Mouse (Mus musculus): Measurements from ENCODE around the gene Caskin1.
"Not testable (repeated sequence)": the region's sequence is repeated elsewhere in the genome, so short reads cannot be mapped to it uniquely, and the experiment has no call there.

Gene Caskin1

GRCm38 (mm10) chr17:24488186-24488661 lies at the start of gene Caskin1:
Gene Caskin1, plus strand, starts transcription at chr17:24488601.
- in situ Hi-C loops (cut with MseI, MboI), result no loop called here

- in situ Hi-C loops (cut with MseI, MboI), result no loop called here
Observed at GRCm38 (mm10) chr17:24440377-24440776, 48.0 kb upstream of the Caskin1 start.

DNA sequence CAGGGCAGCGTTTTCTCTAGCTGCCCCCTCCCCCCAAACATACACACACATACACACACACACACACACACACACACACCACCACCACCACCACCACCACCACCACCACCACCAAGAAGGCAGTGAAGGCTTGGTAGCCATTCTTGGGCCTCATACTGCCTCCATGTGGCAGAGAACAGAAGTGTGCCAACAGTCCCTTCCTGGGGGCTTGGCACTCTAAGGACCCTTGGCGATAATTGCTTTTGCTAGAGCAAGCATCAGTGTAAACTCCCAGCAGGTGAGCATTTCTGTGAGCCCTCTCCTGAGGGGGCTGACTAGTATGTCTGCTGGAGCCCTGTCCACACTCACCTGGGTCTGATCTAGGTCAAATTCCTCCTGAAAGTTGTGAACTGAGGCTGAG lies 47.3 kb upstream of the Caskin1 start:
- in situ Hi-C loops (cut with MseI, MboI), result no loop called here

DNA sequence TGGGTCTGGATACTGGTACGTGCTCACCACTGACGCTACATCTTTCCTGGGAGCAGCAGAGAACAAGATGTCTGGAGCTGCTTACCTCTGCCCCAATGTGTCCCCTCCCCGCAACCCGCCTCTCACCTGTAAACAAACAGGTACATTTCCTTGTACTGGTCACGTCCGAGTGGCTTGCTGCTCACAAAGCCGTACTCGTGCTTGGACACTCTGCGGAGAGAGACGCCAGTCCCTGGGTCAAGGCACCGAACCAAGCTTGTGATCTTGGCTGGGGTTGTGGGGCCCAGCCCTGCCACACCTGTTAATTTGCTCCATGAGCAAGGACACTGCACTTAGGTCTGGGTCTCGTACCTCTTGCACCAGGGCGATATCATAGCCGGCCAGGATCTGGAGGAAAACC lies 46.3 kb upstream of the Caskin1 start:
- in situ Hi-C loops (cut with MseI, MboI), result no loop called here

- in situ Hi-C loops (cut with MseI, MboI), result no loop called here
Observed at GRCm38 (mm10) chr17:24442632-24443155, 45.7 kb upstream of the Caskin1 start, which contains the start of gene Dnase1l2. Gene Dnase1l2, minus strand, starts transcription at chr17:24443105.

DNA sequence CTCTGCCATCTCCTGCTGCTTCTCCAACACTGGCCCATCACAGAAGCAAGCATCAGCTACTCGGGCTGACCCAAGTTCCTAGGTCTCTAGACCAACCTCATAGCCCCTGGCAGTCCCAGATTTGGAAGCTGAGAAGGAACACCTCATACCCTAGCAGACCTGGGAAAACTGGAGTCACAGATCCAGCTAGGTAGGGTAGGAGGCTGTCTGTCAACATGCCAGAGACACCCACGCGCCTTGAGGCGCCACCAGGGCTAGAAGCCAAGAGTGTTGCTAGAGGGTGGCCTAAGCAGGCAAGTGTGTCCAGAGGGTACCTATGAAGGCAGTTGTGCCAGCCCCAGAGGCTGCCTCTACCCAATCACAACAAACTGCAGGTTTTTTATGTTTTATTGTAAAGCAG lies 45.0 kb upstream of the Caskin1 start:
- in situ Hi-C loops (cut with MseI, MboI), result no loop called here

GRCm38 (mm10) chr17:24446590-24446989 lies 41.8 kb upstream of the Caskin1 start:
- in situ Hi-C loops (cut with MseI, MboI), result no loop called here

- in situ Hi-C loops (cut with MseI, MboI), result no loop called here
Observed at GRCm38 (mm10) chr17:24449507-24449906, 38.9 kb upstream of the Caskin1 start.

- in situ Hi-C loops (cut with MseI, MboI), result no loop called here
Observed at GRCm38 (mm10) chr17:24451220-24451619, 37.2 kb upstream of the Caskin1 start.

GRCm38 (mm10) chr17:24453372-24453771 lies 35.0 kb upstream of the Caskin1 start:
- in situ Hi-C loops (cut with MseI, MboI), result no loop called here

GRCm38 (mm10) chr17:24454218-24454755 lies 34.1 kb upstream of the Caskin1 start:
- in situ Hi-C loops (cut with MseI, MboI), result no loop called here

DNA sequence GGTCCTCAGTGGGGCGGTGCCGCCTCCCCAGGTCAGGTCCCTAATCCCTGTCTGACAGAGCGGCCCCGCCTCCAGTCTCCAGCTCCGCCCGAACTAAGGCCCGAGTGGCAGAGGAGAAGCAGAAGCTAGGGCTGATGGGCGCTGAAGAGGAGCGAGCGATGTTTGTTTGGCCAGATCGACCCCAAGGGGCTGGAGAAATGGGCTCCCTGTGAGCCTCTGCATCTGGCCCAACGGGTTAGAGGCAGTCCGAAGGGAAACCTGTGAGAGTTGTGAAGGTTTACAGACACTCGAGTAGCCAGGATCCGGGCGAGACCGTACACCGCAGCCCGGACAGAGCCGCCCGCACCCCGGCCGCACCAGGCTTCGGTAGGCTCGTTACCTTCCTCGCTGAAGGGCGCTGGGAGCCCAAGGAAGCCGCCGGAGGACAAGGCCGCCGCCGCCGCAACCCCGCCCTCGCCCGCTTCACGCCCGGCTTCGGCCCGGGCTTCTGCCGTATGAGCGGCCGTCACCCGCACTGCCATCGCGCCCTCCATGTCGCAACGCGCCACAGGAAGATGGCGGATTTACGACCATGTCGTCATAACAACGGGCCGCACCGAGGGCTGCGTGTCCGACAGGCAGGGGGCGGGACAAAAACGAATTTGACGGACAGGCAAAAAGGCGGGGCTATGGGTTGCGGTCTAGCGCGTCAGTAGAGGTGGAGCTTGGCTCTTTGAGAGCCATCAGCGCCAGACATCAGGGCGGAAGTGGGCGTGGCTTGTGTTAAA lies 33.5 kb upstream of the Caskin1 start:
- in situ Hi-C loops (cut with MseI, MboI), result no loop called here

DNA sequence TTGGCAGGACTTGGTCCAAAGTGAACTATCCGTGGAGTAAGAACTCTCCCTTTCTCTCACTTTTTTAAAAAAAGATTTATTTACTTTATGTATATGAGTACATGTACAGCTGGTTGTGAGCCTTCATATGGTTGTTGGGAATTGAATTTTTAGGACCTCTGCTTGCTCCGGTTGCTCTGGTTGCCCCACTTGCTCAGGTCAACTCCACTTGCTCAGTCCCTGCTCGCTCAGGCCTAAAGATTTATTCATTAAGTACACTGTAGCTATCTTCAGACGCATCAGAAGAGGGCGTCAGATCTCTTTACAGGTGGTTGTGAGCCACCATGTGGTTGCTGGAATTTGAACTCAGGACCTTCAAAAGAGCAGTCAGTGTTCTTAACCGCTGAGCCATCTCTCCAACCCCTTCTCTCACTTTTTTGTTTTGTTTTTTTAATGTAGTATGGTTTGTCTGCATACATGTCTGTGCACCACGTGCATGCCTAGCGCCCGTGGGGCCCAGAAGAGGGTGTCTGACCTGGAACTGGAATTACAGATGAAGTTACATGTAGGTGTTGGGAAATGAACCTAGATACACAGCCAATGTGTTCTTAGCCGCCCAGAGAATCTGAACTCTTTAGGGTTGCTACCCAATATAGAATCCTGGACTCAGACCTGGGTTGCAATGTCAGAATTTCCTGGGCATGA lies 32.7 kb upstream of the Caskin1 start:
- in situ Hi-C loops (cut with MseI, MboI), result not testable (repeated sequence)

DNA sequence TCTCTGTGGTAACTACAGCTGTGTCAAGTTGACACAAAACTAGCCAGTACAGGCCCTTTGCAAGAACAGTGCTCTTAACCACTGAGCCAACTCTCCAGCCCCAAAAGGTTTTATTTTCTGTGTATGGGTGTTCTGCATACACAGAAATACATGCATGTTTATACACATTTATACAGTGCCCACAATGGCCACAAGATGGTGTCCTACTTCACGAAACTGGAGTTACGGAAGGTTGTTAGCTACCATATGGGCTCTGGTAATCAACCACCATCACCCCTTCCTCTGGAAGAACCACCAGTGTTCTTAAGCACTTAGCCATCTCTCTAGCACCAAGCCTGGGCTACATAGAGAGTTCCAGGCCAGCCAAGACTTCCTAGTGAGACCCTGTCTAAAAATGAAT lies 26.8 kb upstream of the Caskin1 start:
- in situ Hi-C loops (cut with MseI, MboI), result no loop called here

DNA sequence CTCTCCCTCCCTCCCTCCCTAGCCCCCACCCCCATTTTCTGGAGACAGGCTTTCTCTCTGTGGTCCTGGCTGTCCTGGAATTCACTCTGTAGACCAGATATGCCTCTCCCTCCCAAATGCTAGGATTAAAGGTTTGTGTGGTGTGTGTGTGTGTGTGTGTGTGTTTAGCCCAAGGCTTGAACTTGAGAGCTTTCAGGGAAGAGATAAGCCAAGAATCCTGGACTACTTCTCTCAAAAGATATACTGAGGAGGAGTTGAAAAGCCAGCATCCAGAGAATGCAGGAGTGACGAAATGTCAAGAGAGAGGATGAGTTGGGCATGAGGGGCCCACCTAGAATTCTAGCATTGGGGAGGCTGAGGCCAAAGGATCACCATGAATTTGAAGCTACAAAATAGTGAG lies 25.5 kb upstream of the Caskin1 start:
- in situ Hi-C loops (cut with MseI, MboI), result no loop called here

DNA sequence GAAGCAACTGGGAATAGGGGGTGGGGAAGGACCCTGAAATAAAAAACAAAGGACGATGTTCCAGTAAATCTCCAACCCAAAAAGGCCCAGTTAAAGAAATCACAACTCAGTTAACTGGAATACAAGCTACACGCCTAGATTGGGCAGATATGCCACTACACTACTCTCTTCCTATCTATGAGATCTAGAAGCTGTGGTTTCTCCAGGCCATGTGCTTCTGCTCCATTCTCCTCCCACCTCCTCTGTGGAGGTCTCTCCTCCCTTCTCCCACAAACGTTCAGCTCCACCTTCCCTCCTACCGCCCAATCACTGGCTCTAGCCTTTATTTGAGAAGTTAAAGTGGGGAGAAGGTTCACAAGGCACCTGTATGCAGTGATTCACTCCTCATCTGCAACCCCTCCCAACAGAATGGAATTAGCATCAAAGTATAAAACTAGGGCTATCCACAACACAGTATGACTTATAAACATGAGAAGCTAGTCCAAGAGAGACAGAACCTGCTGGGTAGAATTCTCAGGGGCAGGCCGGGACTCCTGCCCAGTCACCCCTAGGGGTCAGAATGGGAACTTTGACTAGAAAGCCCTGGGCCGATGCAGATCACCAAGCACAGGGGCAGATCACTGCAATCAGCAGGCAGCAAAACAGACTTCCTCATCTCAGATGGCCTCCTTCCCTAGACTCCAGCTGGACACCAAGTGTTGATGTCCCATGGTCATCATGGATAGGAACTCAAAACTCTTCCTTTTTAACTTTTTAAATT lies 24.8 kb upstream of the Caskin1 start:
- in situ Hi-C loops (cut with MseI, MboI), result no loop called here

- in situ Hi-C loops (cut with MseI, MboI), result no loop called here
Observed at GRCm38 (mm10) chr17:24468636-24469246, 19.7 kb upstream of the Caskin1 start.

- in situ Hi-C loops (cut with MseI, MboI), result no loop called here
Observed at GRCm38 (mm10) chr17:24469336-24469909, 19.0 kb upstream of the Caskin1 start.

DNA sequence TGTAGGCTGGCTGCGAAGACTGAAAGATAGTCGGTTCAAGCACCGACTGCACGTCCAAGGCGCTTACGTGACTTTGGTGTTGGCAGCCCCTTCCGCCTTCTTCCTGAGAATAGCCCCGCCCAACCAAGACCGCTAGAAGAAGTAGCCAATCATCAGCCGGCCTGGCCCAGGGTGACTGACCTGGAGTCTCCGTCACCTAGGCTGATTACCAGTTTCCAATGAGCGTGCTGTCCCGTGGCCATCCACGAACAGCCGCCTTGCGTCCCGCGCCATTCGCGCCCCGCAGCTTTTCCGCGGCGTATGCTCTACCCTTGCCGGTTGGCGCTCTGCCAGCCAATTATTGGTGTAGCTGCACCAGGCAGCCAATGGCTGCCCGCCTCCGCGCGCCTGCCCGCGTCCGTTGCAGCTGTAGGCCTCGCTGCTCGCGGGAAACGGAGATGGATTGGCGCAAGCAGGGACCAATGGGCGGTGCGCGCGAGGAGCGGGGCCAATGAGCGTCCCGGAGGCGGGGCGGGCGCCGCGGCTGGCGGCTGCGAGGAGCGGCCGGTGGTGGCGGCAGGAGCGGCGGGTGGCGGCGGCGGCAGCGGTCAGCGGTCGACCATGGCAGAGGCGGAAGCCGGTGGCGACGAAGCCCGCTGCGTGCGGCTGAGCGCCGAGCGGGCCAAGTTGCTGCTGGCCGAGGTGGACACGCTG lies 18.3 kb upstream of the Caskin1 start, which contains the start of the genes E4f1 and Pgp:
TSS of gene E4f1 (minus strand) at position 404 of the 693 bp plus-strand sequence.
TSS of gene Pgp (plus strand) at position 483 of the 693 bp plus-strand sequence.
- in situ Hi-C loops (cut with MseI, MboI), result no loop called here

Measured in mouse trophoblast stem cell (cell line).